Mouse (Mus musculus) layer of hippocampus, adult 2 months (tissue): ENCODE measurements around the gene Srp72. TPM values are rescaled to one million over a fixed set of nuclear protein-coding genes. Genes with fewer than 3 reads are reported as not detected.
"Not testable (repeated sequence)": the region's sequence is repeated elsewhere in the genome, so short reads cannot be mapped to it uniquely, and the experiment has no call there.

Source experiments
- DNase-seq, 2 experiments: peaks; one replicate each; pipeline ENCODE4 v3.0.0; 2022; ENCODE audit warnings: low spot score in 2 of 2
- H3K27ac ChIP-seq: fragments of 200-600 bp; 2 replicates; pipeline ENCODE4 v1.8.1; 2022
- H3K4me3 ChIP-seq: fragments of 200-600 bp; 2 replicates; pipeline ENCODE4 v1.8.1; 2022; ENCODE audit warnings: mild to moderate bottlenecking
- CTCF ChIP-seq: fragments of 200-600 bp; conservative IDR thresholded peaks from 2 replicates; pipeline ENCODE4 v1.8.1; 2022; ENCODE audit warnings: antibody characterized with exemption, mild to moderate bottlenecking, moderate library complexity
- total RNA-seq, 2 experiments: library from RNA; stranded (reverse); gene quantifications; 2 replicates each; pipeline ENCODE4 v1.2.3; 2021

Srp72 gene
- total RNA-seq, 2 experiments from 2014 or later = 104 to 111 TPM

GRCm38 (mm10) chr5:76951106-76952027 is 23.1 kb upstream of the Srp72 start, which contains the start of the genes Paics and Ppat:
Gene Paics, plus strand, starts transcription at chr5:76951307.
Gene Ppat, minus strand, starts transcription at chr5:76951578.
- Histone ChIP-seq H3K4me3 (peak within 1 kb of the TSS; percentile 80), H3K27ac (peak within 1 kb of the TSS; percentile 85)
- 0 out of 2 replicates have a peak, but pooled peaks have one; percentile 3 for TF ChIP-seq CTCF
- DNase-seq = peak; percentile 95 to 97

- peak overlapping the region; percentile 85 for H3K27ac ChIP-seq
- peak overlapping the region; percentile 80 for H3K4me3 ChIP-seq
- DNase-seq = no peak
- TF ChIP-seq CTCF = no peak
Measured at GRCm38 (mm10) chr5:76952112-76953040, 22.1 kb upstream of the Srp72 start.

- no peak for TF ChIP-seq CTCF
- no peak overlapping the region for H3K27ac ChIP-seq
- no peak overlapping the region for H3K4me3 ChIP-seq
- no peak for DNase-seq
Measured at GRCm38 (mm10) chr5:76953794-76954193, 20.7 kb upstream of the Srp72 start.

- no peak for DNase-seq
- no peak for TF ChIP-seq CTCF
- H3K27ac ChIP-seq = no peak overlapping the region
- no peak overlapping the region for H3K4me3 ChIP-seq
Measured at GRCm38 (mm10) chr5:76954271-76954900, 20.1 kb upstream of the Srp72 start.

- no peak for TF ChIP-seq CTCF
- Histone ChIP-seq H3K27ac (no peak overlapping the region), H3K4me3 (no peak overlapping the region)
- no peak for DNase-seq
Measured at GRCm38 (mm10) chr5:76955474-76955873, 19.0 kb upstream of the Srp72 start.

- Histone ChIP-seq H3K4me3 (no peak overlapping the region), H3K27ac (no peak overlapping the region)
- peak; percentile 62 for TF ChIP-seq CTCF
- no peak for DNase-seq
Measured at GRCm38 (mm10) chr5:76957954-76958353, 16.5 kb upstream of the Srp72 start.

- H3K27ac ChIP-seq = no peak overlapping the region
- no peak for TF ChIP-seq CTCF
- H3K4me3 ChIP-seq = no peak overlapping the region
- no peak for DNase-seq
Measured at GRCm38 (mm10) chr5:76959587-76959986, 14.9 kb upstream of the Srp72 start.

GRCm38 (mm10) chr5:76962545-76962944 is 11.9 kb upstream of the Srp72 start:
- Histone ChIP-seq H3K27ac (no peak overlapping the region), H3K4me3 (no peak overlapping the region)
- DNase-seq = no peak
- no peak for TF ChIP-seq CTCF

- DNase-seq = no peak
- Histone ChIP-seq H3K27ac (no peak overlapping the region), H3K4me3 (no peak overlapping the region)
- TF ChIP-seq CTCF = peak; percentile 58
Measured at GRCm38 (mm10) chr5:76964651-76965050, 9.8 kb upstream of the Srp72 start.

GRCm38 (mm10) chr5:76969250-76969649 is 5.2 kb upstream of the Srp72 start:
- TF ChIP-seq CTCF = no peak
- DNase-seq = no peak
- Histone ChIP-seq H3K27ac (peak overlapping the region; percentile 10; the same call in 1 of the 2 replicates), H3K4me3 (no peak overlapping the region)

- not testable (repeated sequence) for H3K27ac ChIP-seq, H3K4me3 ChIP-seq, DNase-seq
Measured at GRCm38 (mm10) chr5:76971115-76971514, 3.4 kb upstream of the Srp72 start.

- H3K4me3 ChIP-seq = peak overlapping the region; percentile 99
- H3K27ac ChIP-seq = no peak overlapping the region
- DNase-seq = no peak
- TF ChIP-seq CTCF = no peak
Measured at GRCm38 (mm10) chr5:76973488-76973887, 995 bp upstream of the Srp72 start.
